Comparison of ENCODE assay signal across 9 mouse cellular contexts in the genomic region with DNA sequence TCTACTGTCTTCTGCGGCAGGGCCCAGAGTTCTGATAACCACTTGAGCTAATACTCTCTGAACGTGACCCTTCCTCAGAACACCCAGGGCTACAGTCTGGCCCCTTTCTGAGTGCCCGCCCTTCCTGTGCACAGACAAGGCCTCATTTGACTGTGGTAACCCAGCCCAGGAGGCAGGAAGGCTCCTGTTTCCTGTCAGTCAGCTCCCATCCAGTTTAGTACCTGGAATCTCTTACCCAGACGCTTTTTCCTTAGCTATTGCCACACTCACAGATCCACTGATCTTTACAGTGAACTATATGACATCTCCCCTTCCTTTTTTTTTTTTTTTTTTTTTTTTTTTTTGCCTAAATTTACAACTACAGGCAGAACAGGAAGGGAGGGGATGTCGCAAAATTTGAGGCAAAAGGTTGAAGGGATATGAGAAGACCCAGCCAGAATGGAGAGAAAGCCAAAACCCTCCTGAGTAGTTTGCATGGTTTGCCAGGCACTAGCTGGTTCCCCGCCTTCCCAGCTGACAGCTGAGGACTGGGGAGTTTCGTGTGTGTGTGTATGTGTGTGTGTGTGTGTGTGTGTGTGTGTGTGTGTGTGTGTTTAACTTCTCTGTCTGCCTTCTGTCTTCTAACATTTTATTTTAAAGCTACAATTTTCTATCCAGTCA.
DNase-seq lines count a peak whose midpoint lies in the region; ATAC-seq and TF ChIP-seq lines count a peak whose summit lies in the region.
"Had no signal": no experiment of that assay in that cellular context is flagged by ENCODE, and none has a peak within 500 bp of the region (broad histone marks: within the 10 kb centered on the region; RNA-seq: fewer than 3 reads in every experiment).

No protein-coding gene starts in this region.

- H3K4me2 ChIP-seq in hindbrain, embryonic 15.5 days: no peak overlapping the region
- H3K4me2 ChIP-seq in hindbrain, embryonic 12.5 days (replicated peaks): no peak overlapping the region

- H3K27ac ChIP-seq in hindbrain, embryonic 15.5 days (replicated peaks): peak overlapping the region; percentile 42; the same call in 1 of the 2 replicates
- H3K27ac ChIP-seq in hindbrain, embryonic 12.5 days: no peak overlapping the region
- H3K27ac ChIP-seq in liver, adult 2 months (replicated peaks; ENCODE audit: insufficient read depth, low read depth, low read length): peak overlapping the region; percentile 28; the same call in 1 of the 2 replicates

- H3K36me3 ChIP-seq in hindbrain, embryonic 15.5 days: no peaks in the 10 kb centered on the region
- no peaks in the 10 kb centered on the region for H3K36me3 ChIP-seq in hindbrain, embryonic 12.5 days
- no peaks in the 10 kb centered on the region for H3K36me3 ChIP-seq in liver, adult 2 months (ENCODE audit: control insufficient read depth, insufficient read depth, low read length)

- no peak overlapping the region for H3K9ac ChIP-seq in hindbrain, embryonic 15.5 days
- H3K9ac ChIP-seq in hindbrain, embryonic 12.5 days: no peak overlapping the region
- H3K9ac ChIP-seq in liver, adult 2 months (ENCODE audit: low read depth, low read length): no peak overlapping the region

- no peaks in the 10 kb centered on the region for H3K9me3 ChIP-seq in hindbrain, embryonic 15.5 days
- H3K9me3 ChIP-seq in hindbrain, embryonic 12.5 days (replicated peaks): no peaks in the 10 kb centered on the region

- no peaks in the 10 kb centered on the region; the same call in 1 of the 2 replicates for H3K79me2 ChIP-seq in liver, adult 2 months (ENCODE audit: control insufficient read depth, insufficient read depth, low read length)

- no peaks in the 10 kb centered on the region for H3K4me1 ChIP-seq in hindbrain, embryonic 15.5 days (replicated peaks)
- no peaks in the 10 kb centered on the region; the same call in 1 of the 2 replicates for H3K4me1 ChIP-seq in hindbrain, embryonic 12.5 days
- peaks cover 17% of the 10 kb centered on the region for H3K4me1 ChIP-seq in liver, adult 2 months (ENCODE audit: control insufficient read depth, insufficient read depth, low read length)

- H3K4me3 ChIP-seq in hindbrain, embryonic 15.5 days: no peak overlapping the region
- H3K4me3 ChIP-seq in hindbrain, embryonic 12.5 days: no peak overlapping the region
- no peak overlapping the region for H3K4me3 ChIP-seq in liver, adult 2 months (ENCODE audit: insufficient read depth, low read depth, low read length)

- 68% methylated on average over 7 of the region's 7 CpGs for WGBS in hindbrain, embryonic 15.5 days
- 64% methylated on average over 7 of the region's 7 CpGs for WGBS in hindbrain, embryonic 12.5 days
- WGBS in liver, adult 2 months: 61% methylated on average over 7 of the region's 7 CpGs

- TF ChIP-seq CTCF in liver, adult 2 months (IDR thresholded peaks at IDR 0.05; ENCODE audit: low read depth, low read length): no peak

- ATAC-seq in hindbrain, embryonic 15.5 days (ENCODE audit: low FRiP score, low read depth): no peak
- ATAC-seq in hindbrain, embryonic 12.5 days (ENCODE audit: low FRiP score): no peak
- peak; percentile 6 for ATAC-seq in activated CD4-positive, CD25-positive, alpha-beta regulatory T cell, adult 4 months
- ATAC-seq: Patski had no signal

- intact Hi-C loops in heart, postnatal 25 days (cut with DNase I): loop anchor here (5.0 kb wide), 1 partner anchor 34 kb away; no protein-coding TSS in a partner anchor

- TF ChIP-seq POLR2A in liver, adult 2 months (IDR thresholded peaks at IDR 0.05; ENCODE audit: extremely low read depth, insufficient read depth, low read length): no peak

- no peaks in the 10 kb centered on the region for H3K27me3 ChIP-seq in hindbrain, embryonic 15.5 days
- H3K27me3 ChIP-seq in hindbrain, embryonic 12.5 days: no peaks in the 10 kb centered on the region
- H3K27me3 ChIP-seq in liver, adult 2 months (ENCODE audit: control insufficient read depth, insufficient read depth, low read length): no peaks in the 10 kb centered on the region
- H3K27me3 ChIP-seq: Patski had no signal

- DNase-seq in heart, postnatal 25 days (ENCODE audit: low spot score): peak; percentile 47
- DNase-seq in liver, adult 2 months (ENCODE audit: extremely low read depth, low read depth, low spot score): no peak
- peak; percentile 30 for DNase-seq in thymus, postnatal 0 days (ENCODE audit: low spot score)
- no peak for DNase-seq in cerebellum, adult 18-20 months
- DNase-seq in cerebellum, adult 11 months: no peak

Comparison
In these comparisons a context has a peak if more than half of its experiments do, and no peak if none do; other contexts are left out.
1. DNase-seq: peak in heart, postnatal 25 days (single experiment) and thymus, postnatal 0 days (single experiment); none in liver, adult 2 months (single experiment), cerebellum, adult 18-20 months (0 of 2) and cerebellum, adult 11 months (single experiment).